ENCODE assay signal across 8 mouse cellular contexts in the genomic region with DNA sequence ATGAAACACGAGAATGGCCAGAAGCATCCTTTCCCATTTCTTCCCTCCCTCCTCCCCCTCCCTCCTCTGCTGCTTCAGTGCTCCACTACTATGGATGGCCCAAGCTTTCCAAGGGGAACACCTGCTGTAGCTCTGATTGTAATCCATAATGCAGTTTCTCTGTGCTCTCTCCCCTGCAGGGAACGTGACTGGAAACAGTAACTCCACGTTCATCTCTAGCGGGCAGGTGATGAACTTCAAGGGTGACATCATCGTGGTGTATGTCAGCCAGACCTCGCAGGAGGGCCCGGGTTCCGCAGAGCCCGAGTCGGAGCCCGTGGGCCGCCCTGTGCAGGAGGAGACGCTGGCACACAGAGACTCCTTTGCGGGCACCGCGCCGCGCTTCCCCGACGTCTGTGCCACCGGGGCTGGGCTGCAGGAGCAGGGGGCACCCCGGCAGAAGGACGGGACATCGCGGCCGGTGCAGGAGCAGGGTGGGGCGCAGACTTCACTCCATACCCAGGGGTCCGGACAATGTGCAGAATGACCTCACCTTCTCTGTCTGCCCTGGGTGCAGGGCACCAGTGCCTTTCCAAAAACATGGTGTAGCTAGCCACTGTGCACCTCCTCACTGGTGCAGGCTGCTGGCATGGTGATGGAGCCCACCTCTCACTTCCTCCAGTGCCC.
DNase-seq lines count a peak whose midpoint lies in the region; ATAC-seq and TF ChIP-seq lines count a peak whose summit lies in the region.

No protein-coding gene starts in this region.

- peak in 1 of 2 experiments; percentile 11 for DNase-seq in layer of hippocampus, adult 2 months (ENCODE audit: low spot score in 2 of 2)
- no peak for DNase-seq in layer of hippocampus, adult 9-10 months (ENCODE audit: low spot score)
- DNase-seq in cerebellum, adult 18-20 months: peak; percentile 43 to 63
- no peak for DNase-seq in B cell, adult 2 months
- no peak for DNase-seq in gastrocnemius, postnatal 4 days (ENCODE audit: low spot score in 2 of 2)

- 0 out of 2 replicates have a peak, but pooled peaks cover 3% of the 10 kb centered on the region for H3K27me3 ChIP-seq in forebrain, embryonic 13.5 days
- peaks cover 42% of the 10 kb centered on the region for H3K27me3 ChIP-seq in liver, embryonic 12.5 days (replicated peaks)
- no peaks in the 10 kb centered on the region for H3K27me3 ChIP-seq in stomach, embryonic 15.5 days (replicated peaks)

- H3K4me3 ChIP-seq in layer of hippocampus, adult 2 months: peak overlapping the region; percentile 46
- peak overlapping the region; percentile 36 for H3K4me3 ChIP-seq in forebrain, embryonic 13.5 days
- H3K4me3 ChIP-seq in liver, embryonic 12.5 days: no peak overlapping the region
- H3K4me3 ChIP-seq in stomach, embryonic 15.5 days (replicated peaks): no peak overlapping the region; the same call in 1 of the 2 replicates

- H3K9me3 ChIP-seq in forebrain, embryonic 13.5 days (replicated peaks): no peaks in the 10 kb centered on the region
- H3K9me3 ChIP-seq in liver, embryonic 12.5 days (replicated peaks): no peaks in the 10 kb centered on the region
- H3K9me3 ChIP-seq in stomach, embryonic 15.5 days: no peaks in the 10 kb centered on the region

- H3K4me2 ChIP-seq in forebrain, embryonic 13.5 days: peak overlapping the region; percentile 66
- peak overlapping the region; percentile 38 for H3K4me2 ChIP-seq in liver, embryonic 12.5 days
- H3K4me2 ChIP-seq in stomach, embryonic 15.5 days: peak overlapping the region; percentile 37; the same call in 1 of the 2 replicates

- peak overlapping the region; percentile 53 for H3K9ac ChIP-seq in forebrain, embryonic 13.5 days
- H3K9ac ChIP-seq in liver, embryonic 12.5 days: no peak overlapping the region
- H3K9ac ChIP-seq in stomach, embryonic 15.5 days: no peak overlapping the region

- H3K36me3 ChIP-seq in forebrain, embryonic 13.5 days (ENCODE audit: poor library complexity, severe bottlenecking): no peaks in the 10 kb centered on the region
- H3K36me3 ChIP-seq in liver, embryonic 12.5 days: no peaks in the 10 kb centered on the region
- no peaks in the 10 kb centered on the region for H3K36me3 ChIP-seq in stomach, embryonic 15.5 days

- 2% methylated on average over 28 of the region's 28 CpGs for WGBS in forebrain, embryonic 13.5 days
- WGBS in liver, embryonic 12.5 days (ENCODE audit: insufficient replicate concordance): 9% methylated on average over 28 of the region's 28 CpGs
- WGBS in stomach, embryonic 15.5 days: 12% methylated on average over 28 of the region's 28 CpGs

- no peak for TF ChIP-seq CTCF in layer of hippocampus, adult 2 months (conservative IDR thresholded peaks at IDR 0.05)

- ATAC-seq in forebrain, embryonic 13.5 days: peak; percentile 77
- no peak for ATAC-seq in liver, embryonic 12.5 days
- ATAC-seq in stomach, embryonic 15.5 days (ENCODE audit: insufficient read depth, low FRiP score, low read depth): peak; percentile 39; the same call in 1 of the 2 replicates

- no peak overlapping the region for H3K27ac ChIP-seq in layer of hippocampus, adult 2 months
- H3K27ac ChIP-seq in forebrain, embryonic 13.5 days: no peak overlapping the region
- H3K27ac ChIP-seq in liver, embryonic 12.5 days: no peak overlapping the region
- no peak overlapping the region for H3K27ac ChIP-seq in stomach, embryonic 15.5 days

- H3K4me1 ChIP-seq in forebrain, embryonic 13.5 days: peaks cover 17% of the 10 kb centered on the region
- no peaks in the 10 kb centered on the region; the same call in 1 of the 2 replicates for H3K4me1 ChIP-seq in liver, embryonic 12.5 days
- H3K4me1 ChIP-seq in stomach, embryonic 15.5 days: 0 out of 2 replicates have a peak, but pooled peaks cover 3% of the 10 kb centered on the region

Comparison
In these comparisons a context has a peak if more than half of its experiments do, and no peak if none do; other contexts are left out.
1. DNase-seq: peak in cerebellum, adult 18-20 months (2 of 2); none in layer of hippocampus, adult 9-10 months (single experiment), B cell, adult 2 months (0 of 2) and gastrocnemius, postnatal 4 days (0 of 2).
2. H3K4me3 ChIP-seq: peak in layer of hippocampus, adult 2 months (single experiment) and forebrain, embryonic 13.5 days (single experiment); none in liver, embryonic 12.5 days (single experiment) and stomach, embryonic 15.5 days (single experiment).
3. Peak in every context shown above with its lines, with median percentiles within 50 percentile points of each other: H3K4me2 ChIP-seq.